Mouse (Mus musculus) embryonic fibroblast, embryonic 13.5 days (primary cell): ENCODE measurements at regions not wholly inside any gene's neighbourhood (a gene's known extent, or its start where the extent isn't known, plus 50 kb on each side); places are given as distances from the start of the nearest gene placed in this dataset.

Experiments
- CTCF ChIP-seq: IDR thresholded peaks from 2 replicates; pipeline ENCODE4 v1.5.1; 2011; ENCODE audit warnings: mild to moderate bottlenecking, control low read depth, low read length, moderate library complexity, borderline replicate concordance; ENCODE audit not compliant: insufficient read depth
- POLR2A ChIP-seq: IDR thresholded peaks from 2 replicates; pipeline ENCODE4 v1.6.1; 2011; ENCODE audit warnings: low read depth, mild to moderate bottlenecking, control low read depth, low read length, moderate library complexity

GRCm38 (mm10) chr5:75405496-75405895 is 169.2 kb upstream of the Kit start:
- no peak for TF ChIP-seq CTCF
- no peak for TF ChIP-seq POLR2A
